Mouse (Mus musculus) ES-Bruce4 (cell line): ENCODE measurements around the gene Ugt1a2. TPM values are rescaled to one million over a fixed set of nuclear protein-coding genes. Genes with fewer than 3 reads are reported as not detected.
"Not testable (repeated sequence)": the region's sequence is repeated elsewhere in the genome, so short reads cannot be mapped to it uniquely, and the experiment has no call there.

ENCODE experiments used
- H3K27ac ChIP-seq: 2 replicates; pipeline ENCODE4 v1.5.1; 2012; ENCODE audit warnings: low read length, inconsistent platforms; ENCODE audit not compliant: insufficient read depth
- H3K27me3 ChIP-seq: 2 replicates; pipeline ENCODE4 v1.6.1; 2012; ENCODE audit warnings: mild to moderate bottlenecking, low read length, inconsistent platforms; ENCODE audit not compliant: control insufficient read depth, poor library complexity, insufficient read depth, severe bottlenecking
- H3K36me3 ChIP-seq: 2 replicates; pipeline ENCODE4 v1.6.1; 2012; ENCODE audit warnings: inconsistent platforms, mild to moderate bottlenecking, low read length, moderate library complexity; ENCODE audit not compliant: control insufficient read depth, poor library complexity, insufficient read depth, severe bottlenecking
- H3K4me1 ChIP-seq: one replicate; pipeline ENCODE4 v1.8.1; 2011; ENCODE audit warnings: low read length; ENCODE audit not compliant: control insufficient read depth, insufficient read depth
- H3K4me3 ChIP-seq: 2 replicates; pipeline ENCODE4 v1.5.1; 2011; ENCODE audit warnings: low read depth, mild to moderate bottlenecking, low read length
- H3K9ac ChIP-seq: 2 replicates; pipeline ENCODE4 v1.6.1; 2012; ENCODE audit warnings: low read depth, mild to moderate bottlenecking, inconsistent platforms; ENCODE audit not compliant: poor library complexity, severe bottlenecking
- H3K9me3 ChIP-seq: replicated peaks from 2 replicates; pipeline ENCODE4 v1.6.1; 2012; ENCODE audit warnings: mild to moderate bottlenecking, low read length, inconsistent platforms; ENCODE audit not compliant: control insufficient read depth, poor library complexity, insufficient read depth, severe bottlenecking
- CTCF ChIP-seq: IDR thresholded peaks from one replicate; pipeline ENCODE4 v1.8.1; 2011; ENCODE audit warnings: low read depth, low read length
- EP300 ChIP-seq: IDR thresholded peaks from 2 replicates; pipeline ENCODE4 v1.6.1; 2011; ENCODE audit warnings: low read depth, low read length; ENCODE audit not compliant: insufficient read depth
- POLR2A ChIP-seq: IDR thresholded peaks from one replicate; pipeline ENCODE4 v1.8.1; 2011; ENCODE audit warnings: low read length; ENCODE audit not compliant: insufficient read depth
- polyA plus RNA-seq: library from polyadenylated mRNA; stranded (reverse); fragments of >200 nt; gene quantifications from 2 replicates; pipeline ENCODE4 v1.2.4, GENCODE M21; 2011; ENCODE audit warnings: low read depth; ENCODE audit not compliant: missing spikeins, insufficient read depth, insufficient read length

Gene Ugt1a2
- not detected in 2 replicates for polyA plus RNA-seq

DNA sequence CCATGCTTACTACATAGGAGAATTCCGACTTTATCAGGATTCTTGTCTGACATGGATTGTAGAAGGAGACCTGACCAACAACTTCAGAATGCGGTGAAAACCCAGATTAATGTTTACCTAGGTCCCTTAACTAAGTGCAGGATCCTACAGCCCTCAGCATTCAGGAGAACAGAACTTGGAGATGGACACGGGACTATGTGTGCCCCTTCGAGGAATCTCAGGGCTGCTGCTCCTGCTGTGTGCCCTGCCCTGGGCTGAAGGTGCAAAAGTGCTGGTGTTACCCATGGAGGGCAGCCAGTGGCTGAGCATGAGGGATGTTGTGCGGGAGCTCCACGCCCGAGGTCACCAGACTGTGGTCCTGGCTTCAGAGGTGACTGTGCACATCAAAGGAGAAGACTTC, at the start of gene Ugt1a2:
Ugt1a2 (plus strand) TSS at position 146 of the 400 bp plus-strand sequence.
- no peaks in the 10 kb centered on the region for H3K4me1 ChIP-seq
- no peaks in the 10 kb centered on the region for H3K36me3 ChIP-seq
- no peak within 1 kb of the TSS for H3K9ac ChIP-seq
- H3K27me3 ChIP-seq = peaks cover 8% of the 10 kb centered on the region
- H3K9me3 ChIP-seq = 0 out of 2 replicates have a peak, but pooled peaks cover 5% of the 10 kb centered on the region
- H3K27ac ChIP-seq = no peak within 1 kb of the TSS
- no peak within 1 kb of the TSS for H3K4me3 ChIP-seq
- TF ChIP-seq CTCF (no peak), EP300 (no peak)

DNA sequence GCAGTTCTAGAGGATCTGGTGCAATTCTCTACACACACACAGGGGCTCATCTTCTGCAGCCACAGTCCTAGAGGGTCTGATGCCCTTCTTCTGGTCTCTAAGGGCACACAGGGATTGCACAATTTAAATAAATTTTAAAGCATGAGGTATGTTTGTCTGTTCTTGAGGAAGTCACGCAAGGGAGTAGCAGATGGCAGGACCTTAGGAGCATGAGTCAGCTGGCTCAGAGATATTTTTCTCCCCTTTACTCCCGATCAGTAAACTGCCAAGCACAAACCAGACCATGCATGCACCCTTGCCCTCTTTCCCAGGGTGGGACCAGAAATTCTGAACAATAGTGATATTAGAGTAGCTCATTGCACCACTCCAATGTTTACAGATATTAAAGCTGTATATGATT, 42.0 kb upstream of the Ugt1a2 start:
- H3K9ac ChIP-seq = no peak overlapping the region
- H3K36me3 ChIP-seq = no peaks in the 10 kb centered on the region
- H3K9me3 ChIP-seq = no peaks in the 10 kb centered on the region
- no peaks in the 10 kb centered on the region for H3K27me3 ChIP-seq
- H3K4me1 ChIP-seq = no peaks in the 10 kb centered on the region
- TF ChIP-seq EP300 (no peak), POLR2A (no peak), CTCF (no peak)
- no peak overlapping the region for H3K4me3 ChIP-seq
- no peak overlapping the region for H3K27ac ChIP-seq

DNA sequence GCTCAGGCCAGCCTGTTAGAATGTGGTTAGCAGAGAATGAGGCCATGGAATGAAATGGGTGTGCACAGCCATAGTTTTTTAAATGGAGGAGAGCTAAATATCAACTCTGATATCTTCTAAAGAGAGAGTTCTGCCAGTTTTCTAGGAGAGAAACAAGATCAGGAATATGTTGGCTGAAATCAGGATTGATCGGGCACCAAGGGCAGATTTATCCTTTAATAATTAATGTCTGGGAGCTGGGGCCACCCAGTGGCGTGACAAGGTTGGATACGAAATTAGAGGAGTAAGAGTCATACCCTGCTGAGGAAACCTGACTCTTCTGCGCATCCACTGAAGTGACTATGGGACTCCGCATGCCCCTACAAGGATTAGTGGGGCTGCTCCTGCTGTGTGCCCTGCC, 34.7 kb upstream of the Ugt1a2 start, which contains the start of gene Ugt1a5:
Ugt1a5 (plus strand) TSS at position 302 of the 400 bp plus-strand sequence.
- no peak within 1 kb of the TSS for H3K9ac ChIP-seq
- no peak within 1 kb of the TSS for H3K27ac ChIP-seq
- H3K4me1 ChIP-seq = no peaks in the 10 kb centered on the region
- no peak within 1 kb of the TSS for H3K4me3 ChIP-seq
- TF ChIP-seq CTCF (no peak), EP300 (no peak), POLR2A (no peak)
- H3K27me3 ChIP-seq = no peaks in the 10 kb centered on the region
- H3K9me3 ChIP-seq = no peaks in the 10 kb centered on the region
- no peaks in the 10 kb centered on the region for H3K36me3 ChIP-seq

DNA sequence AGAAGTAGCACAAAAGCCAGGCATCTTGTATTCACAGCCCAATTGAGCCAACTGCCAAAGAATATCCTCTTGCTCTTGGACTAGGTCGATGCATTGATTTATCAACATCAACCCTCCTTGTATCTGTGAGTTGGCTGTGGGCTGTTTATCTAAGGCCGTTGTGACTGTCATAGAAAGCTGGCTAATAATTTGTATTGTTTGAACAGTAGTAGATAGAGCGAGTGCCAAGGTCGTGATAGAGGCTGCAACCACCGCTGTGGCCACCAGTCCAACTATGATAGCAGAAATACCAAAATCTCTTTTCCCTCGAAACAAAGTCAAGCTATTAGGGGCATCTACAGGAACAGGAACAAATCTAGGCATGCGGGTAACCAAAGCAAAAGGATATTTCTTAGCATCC, 28.2 kb upstream of the Ugt1a2 start:
- not testable (repeated sequence) for H3K27me3 ChIP-seq, H3K9me3 ChIP-seq, H3K27ac ChIP-seq, H3K4me1 ChIP-seq, H3K4me3 ChIP-seq, H3K9ac ChIP-seq, H3K36me3 ChIP-seq

DNA sequence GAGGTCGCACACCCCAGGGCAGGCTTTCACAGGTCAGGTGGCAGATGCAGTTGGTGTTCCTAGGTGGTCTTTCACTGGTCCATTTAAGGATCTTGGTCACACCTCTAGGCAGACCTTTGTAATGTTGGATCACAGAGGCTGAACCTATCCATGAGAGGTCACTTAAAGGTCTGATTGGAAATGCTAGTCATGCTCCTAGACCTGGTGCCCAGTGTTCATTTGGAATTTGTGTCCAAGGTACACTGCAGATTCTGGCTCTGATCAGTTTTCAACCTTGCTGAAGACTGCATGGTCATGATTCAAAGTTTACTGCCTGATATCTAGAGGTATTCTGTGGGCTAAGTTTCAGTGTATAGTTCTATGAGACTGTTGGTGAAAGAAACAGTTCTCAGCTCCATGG, 20.7 kb upstream of the Ugt1a2 start:
- Histone ChIP-seq H3K27me3 (no peaks in the 10 kb centered on the region), H3K9me3 (peaks cover 5% of the 10 kb centered on the region; the same call in 1 of the 2 replicates), H3K27ac (no peak overlapping the region), H3K36me3 (no peaks in the 10 kb centered on the region), H3K4me3 (no peak overlapping the region), H3K9ac (no peak overlapping the region), H3K4me1 (no peaks in the 10 kb centered on the region)
- TF ChIP-seq CTCF (no peak), POLR2A (no peak), EP300 (no peak)

DNA sequence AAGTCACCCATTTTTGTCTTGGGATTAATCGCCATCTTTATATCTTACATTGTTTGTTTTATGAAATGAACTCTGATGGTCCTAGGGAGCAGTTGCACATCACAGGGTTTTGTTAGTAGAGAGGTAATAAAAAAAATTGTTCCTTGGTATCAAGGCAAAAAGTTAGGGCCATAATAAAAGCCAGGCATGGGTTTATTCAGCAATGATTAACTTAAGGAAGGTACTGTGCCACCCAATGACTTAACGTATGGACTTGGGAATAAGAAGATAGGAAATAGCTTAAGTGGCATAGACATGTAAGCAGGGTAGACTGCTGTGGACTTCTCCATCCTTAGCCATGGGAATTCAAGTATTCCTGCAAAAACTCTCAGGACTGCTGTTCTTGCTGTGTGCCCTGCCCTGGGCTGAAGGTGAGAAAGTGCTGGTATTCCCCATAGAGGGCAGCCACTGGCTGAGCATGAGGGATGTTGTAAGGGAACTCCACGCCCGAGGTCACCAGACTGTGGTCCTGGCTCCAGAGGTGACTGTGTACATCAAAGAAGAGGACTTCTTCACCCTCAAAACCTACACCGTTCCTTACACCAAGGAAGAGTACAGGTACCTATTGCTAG, 14.0 kb upstream of the Ugt1a2 start:
- Histone ChIP-seq H3K27me3 (no peaks in the 10 kb centered on the region), H3K9ac (no peak overlapping the region), H3K9me3 (no peaks in the 10 kb centered on the region), H3K4me1 (no peaks in the 10 kb centered on the region), H3K27ac (no peak overlapping the region), H3K4me3 (no peak overlapping the region), H3K36me3 (no peaks in the 10 kb centered on the region)
- TF ChIP-seq POLR2A = no peak
- no peak for TF ChIP-seq CTCF
- no peak for TF ChIP-seq EP300
